In the genomic region with DNA sequence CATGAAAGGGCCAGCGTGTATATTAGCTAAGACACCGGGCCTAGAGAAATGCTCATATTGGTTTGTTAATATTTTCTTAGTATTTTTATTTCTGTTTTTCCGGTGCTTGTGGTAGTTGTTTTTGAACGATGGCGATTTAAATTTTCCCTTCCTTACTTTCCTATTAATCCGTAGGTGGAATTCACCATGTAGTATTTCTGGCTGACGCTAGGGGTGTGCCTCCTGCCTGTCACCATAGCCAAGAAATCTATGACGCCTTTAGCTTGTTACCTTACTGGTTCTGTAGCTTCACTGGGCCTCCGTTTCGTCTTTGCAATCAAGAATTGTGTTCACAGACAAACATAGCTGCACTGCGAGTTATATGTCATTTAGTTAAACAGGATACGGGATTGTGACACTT, we compare ENCODE assay signal across 7 mouse cellular contexts. TPM values are rescaled to one million over a fixed set of nuclear protein-coding genes. Genes with fewer than 3 reads are reported as not detected.
A peak's percentile ranks its signal among the peaks of the same experiment; 100 is the strongest.
DNase-seq lines count a peak whose midpoint lies in the region; ATAC-seq lines count a peak whose summit lies in the region.

No protein-coding gene starts in this region.

- peaks cover 40% of the 10 kb centered on the region for H3K4me1 ChIP-seq in hindbrain, embryonic 15.5 days (replicated peaks)

- peak overlapping the region; percentile 100 for H3K9ac ChIP-seq in hindbrain, embryonic 15.5 days

- peak overlapping the region; percentile 76 for H3K4me2 ChIP-seq in hindbrain, embryonic 15.5 days

- no peaks in the 10 kb centered on the region for H3K27me3 ChIP-seq in hindbrain, embryonic 15.5 days

- no peak for ATAC-seq in hindbrain, embryonic 15.5 days (ENCODE audit: low FRiP score, low read depth)

- H3K27ac ChIP-seq in hindbrain, embryonic 15.5 days (replicated peaks): peak overlapping the region; percentile 98

- DNase-seq in ZHBTc4 (ENCODE audit: low read depth, low spot score): peak; percentile 74
- DNase-seq in cerebellum, adult 8-10 months: peak; percentile 52
- DNase-seq in forelimb bud, embryonic 11.5 days (ENCODE audit: low read depth, low spot score): peak; percentile 60
- DNase-seq in left cerebral cortex, adult 18-20 months (ENCODE audit: low spot score in 2 of 2): peak; percentile 30 to 35
- DNase-seq in lung, postnatal 4 days: peak; percentile 53 to 71
- DNase-seq in right cerebral cortex, adult 2 months (ENCODE audit: low spot score in 2 of 2): peak; percentile 46 to 56

- H3K36me3 ChIP-seq in hindbrain, embryonic 15.5 days: no peaks in the 10 kb centered on the region

- no peaks in the 10 kb centered on the region for H3K9me3 ChIP-seq in hindbrain, embryonic 15.5 days

- H3K4me3 ChIP-seq in hindbrain, embryonic 15.5 days: peak overlapping the region; percentile 100

- 1% methylated on average over 12 of the region's 12 CpGs for WGBS in hindbrain, embryonic 15.5 days

RNA-seq across cellular contexts. Expression of gene Ppp3r1, which starts 1.2 kb away (rescaled TPM):
- 219 TPM in 2 replicates for polyA plus RNA-seq in hindbrain, embryonic 15.5 days (2015; fragmentation: Nextera tagmentation; extraction: Ambion mirVana)
- total RNA-seq in left cerebral cortex, adult 18-20 months (2021): 100 to 1,000 TPM; 724 to 738 TPM

RNA-seq across cellular contexts. Expression of gene Wdr92, which starts 21.7 kb away (rescaled TPM):
- 19.3 and 20.8 TPM in 2 replicates for polyA plus RNA-seq in hindbrain, embryonic 15.5 days (2015; fragmentation: Nextera tagmentation; extraction: Ambion mirVana)
- 10 to 100 TPM in 1 of 2 experiments, 1 to 10 TPM in 1; 9.2 to 10.0 TPM for total RNA-seq in left cerebral cortex, adult 18-20 months (2021)

RNA-seq across cellular contexts. Expression of gene Pno1, which starts 51.1 kb away (rescaled TPM):
- polyA plus RNA-seq in hindbrain, embryonic 15.5 days (2015; fragmentation: Nextera tagmentation; extraction: Ambion mirVana): 44.6 and 49.0 TPM in 2 replicates
- 10 to 100 TPM; 24.2 to 24.9 TPM for total RNA-seq in left cerebral cortex, adult 18-20 months (2021)
